9 mouse cellular contexts compared by ENCODE assay signal in the genomic region with DNA sequence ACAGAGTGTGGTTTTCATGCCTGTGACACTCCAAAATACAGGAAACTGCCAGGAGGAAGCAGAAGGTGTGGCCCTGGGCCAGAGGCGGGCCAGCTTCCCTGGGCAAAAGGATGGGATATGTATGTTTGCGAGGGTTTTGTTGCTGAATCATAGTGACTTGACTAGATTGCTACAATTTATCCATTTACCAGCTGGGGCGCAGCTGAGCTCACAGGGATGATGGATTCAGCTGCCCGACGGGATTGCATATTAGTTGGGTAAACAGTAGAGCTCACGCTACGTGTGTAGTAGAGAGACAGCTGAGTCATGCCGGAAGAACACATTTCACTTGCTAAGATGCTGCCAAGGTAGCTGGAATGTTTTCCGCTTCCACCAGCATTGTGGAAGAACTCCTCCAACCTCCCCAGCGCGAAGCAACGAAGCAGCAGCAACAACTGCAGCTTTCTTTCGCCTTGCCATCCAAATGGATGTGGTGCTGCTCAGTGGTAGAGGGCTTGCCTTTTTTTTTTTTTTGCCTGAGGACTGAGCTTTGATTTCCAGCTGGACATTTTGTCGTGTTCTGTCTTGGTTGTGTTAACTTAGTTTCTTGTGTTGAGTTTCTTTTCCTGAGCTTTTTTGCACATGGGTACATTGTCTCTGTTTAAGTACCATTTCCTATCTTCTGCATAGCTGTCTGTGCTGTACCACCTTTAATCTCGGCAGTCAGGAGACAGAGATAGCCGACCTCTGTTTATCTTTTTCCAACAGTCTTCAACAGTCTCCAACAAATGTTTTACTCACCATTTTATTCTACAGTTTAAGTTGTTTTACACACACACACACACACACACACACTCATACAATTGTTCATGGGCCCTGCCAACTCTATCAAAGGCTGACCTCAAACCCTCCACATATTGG. TPM values are rescaled to one million over a fixed set of nuclear protein-coding genes. Genes with fewer than 3 reads are reported as not detected.
A peak's percentile ranks its signal among the peaks of the same experiment; 100 is the strongest.
DNase-seq lines count a peak whose midpoint lies in the region; ATAC-seq and TF ChIP-seq lines count a peak whose summit lies in the region.
"Had no signal": no experiment of that assay in that cellular context is flagged by ENCODE, and none has a peak within 500 bp of the region (broad histone marks: within the 10 kb centered on the region; RNA-seq: fewer than 3 reads in every experiment).

A gene (minus strand): TSS at position 58 of the 900 bp plus-strand sequence.

- no peak within 1 kb of the TSS for H3K27ac ChIP-seq in hindbrain, embryonic 10.5 days
- H3K27ac ChIP-seq in lung, postnatal 0 days (ENCODE audit: low read length) = peak within 1 kb of the TSS; percentile 78
- H3K27ac ChIP-seq: neural tube, embryonic 12.5 days had no signal

- peak; percentile 95 for TF ChIP-seq EP300 in lung, postnatal 0 days (IDR thresholded peaks at IDR 0.05)

- H3K4me2 ChIP-seq in lung, postnatal 0 days (replicated peaks; ENCODE audit: low read depth, low read length) = 0 out of 2 replicates have a peak within 1 kb of the TSS, but pooled peaks have one; percentile 3
- H3K4me2 ChIP-seq: neural tube, embryonic 12.5 days had no signal

- 0 out of 2 replicates have a peak, but pooled peaks cover 2% of the 10 kb centered on the region for H3K4me1 ChIP-seq in hindbrain, embryonic 10.5 days (replicated peaks)
- peaks cover 4% of the 10 kb centered on the region; the same call in 1 of the 2 replicates for H3K4me1 ChIP-seq in lung, postnatal 0 days (ENCODE audit: insufficient read depth, low read depth, low read length)
- H3K4me1 ChIP-seq: neural tube, embryonic 12.5 days had no signal

- in situ Hi-C loops in Patski (cut with MboI; ENCODE audit: low pct_unique_long_range_greater_than_20kb) = no loop called here

- no peaks in the 10 kb centered on the region for H3K9me3 ChIP-seq in hindbrain, embryonic 10.5 days
- H3K9me3 ChIP-seq in lung, postnatal 0 days (ENCODE audit: low read length) = no peaks in the 10 kb centered on the region
- H3K9me3 ChIP-seq: neural tube, embryonic 12.5 days had no signal

- TF ChIP-seq CTCF in Patski (IDR thresholded peaks at IDR 0.05) = peak; percentile 71
- peak; percentile 82 for TF ChIP-seq CTCF in lung, postnatal 0 days (IDR thresholded peaks at IDR 0.05)

- 58% methylated on average over 16 of the region's 16 CpGs for WGBS in hindbrain, embryonic 10.5 days
- WGBS in lung, postnatal 0 days = 10% methylated on average over 16 of the region's 16 CpGs

- ATAC-seq in Patski = peak; percentile 81
- ATAC-seq in lung, postnatal 0 days = peak; percentile 95

- DNase-seq in Patski (ENCODE audit: low read depth, low spot score) = peak; percentile 64
- DNase-seq in c-Kit-positive CD71-positive TER-119-positive erythroid progenitor cells, embryonic 14.5 days (ENCODE audit: low spot score) = peak; percentile 76
- peak; percentile 85 to 90 for DNase-seq in frontal cortex, adult 2 months (ENCODE audit: extremely low spot score in 1 of 2, low spot score in 1 of 2)
- peak; percentile 19 for DNase-seq in hindbrain, embryonic 10.5 days (ENCODE audit: low spot score)
- DNase-seq in layer of hippocampus, postnatal 10 days (ENCODE audit: low spot score in 2 of 2) = peak; percentile 72 to 76
- peak; percentile 98 for DNase-seq in lung, postnatal 0 days (ENCODE audit: low spot score)
- peak; percentile 77 for DNase-seq in right cerebral cortex, postnatal 25 days
- DNase-seq in thymus, adult 18-20 months = no peak

- H3K27me3 ChIP-seq in Patski = no peaks in the 10 kb centered on the region
- H3K27me3 ChIP-seq in hindbrain, embryonic 10.5 days (ENCODE audit: insufficient read depth, poor library complexity, severe bottlenecking) = no peaks in the 10 kb centered on the region
- no peaks in the 10 kb centered on the region for H3K27me3 ChIP-seq in lung, postnatal 0 days (replicated peaks; ENCODE audit: insufficient read depth, low read length)
- H3K27me3 ChIP-seq: neural tube, embryonic 12.5 days had no signal

- CTCF ChIA-PET in Patski (lab: Charles Lee) = interaction anchor here (0.8 to 6.9 kb wide), 11 partner anchors 11 to 100 kb away, joined by 3 to 74 read pairs (median 3); a partner anchor contains a TSS

- H3K36me3 ChIP-seq in hindbrain, embryonic 10.5 days = no peaks in the 10 kb centered on the region
- H3K36me3 ChIP-seq in lung, postnatal 0 days (ENCODE audit: insufficient read depth, low read length) = no peaks in the 10 kb centered on the region
- H3K36me3 ChIP-seq: neural tube, embryonic 12.5 days had no signal

- H3K4me3 ChIP-seq in hindbrain, embryonic 10.5 days = no peak within 1 kb of the TSS
- H3K4me3 ChIP-seq in lung, postnatal 0 days (ENCODE audit: low read depth, low read length) = no peak within 1 kb of the TSS
- H3K4me3 ChIP-seq: neural tube, embryonic 12.5 days had no signal

- POLR2A ChIA-PET in Patski (lab: Charles Lee) = interaction anchor here (0.5 to 3.4 kb wide), 5 partner anchors 8 to 27 kb away, joined by 3 to 21 read pairs (median 4); a partner anchor contains a TSS

- H3K9ac ChIP-seq in lung, postnatal 0 days (replicated peaks; ENCODE audit: low read depth) = no peak within 1 kb of the TSS
- H3K9ac ChIP-seq: neural tube, embryonic 12.5 days had no signal

RNA-seq across cellular contexts. Expression of the gene that starts here (rescaled TPM):
- 379 TPM for polyA plus RNA-seq in Patski (2021)
- 5.1 and 14.7 TPM in 2 replicates for polyA plus RNA-seq in frontal cortex, adult 2 months (2012; rRNA removed)
- 1.3 and 2.1 TPM in 2 replicates for polyA plus RNA-seq in hindbrain, embryonic 10.5 days (2016; fragmentation: Nextera tagmentation; extraction: Ambion mirVana)
- total RNA-seq in layer of hippocampus, postnatal 10 days (2021) = 10 to 100 TPM; 18.5 to 23.6 TPM
- 6.3 and 7.3 TPM in 2 replicates for polyA plus RNA-seq in lung, postnatal 0 days (2015; fragmentation: Nextera tagmentation; extraction: Ambion mirVana)

Comparison
In these comparisons a context has a peak if more than half of its experiments do, and no peak if none do; other contexts are left out.
1. RNA of the gene that starts here (polyA plus RNA-seq): 379 TPM in Patski (single experiment); 6.3 to 7.3 TPM in lung, postnatal 0 days, 5.1 to 14.7 TPM in frontal cortex, adult 2 months and 1.3 to 2.1 TPM in hindbrain, embryonic 10.5 days; every median in the first group is over 10 times any median in the second.
2. DNase-seq: peak in Patski (single experiment), c-Kit-positive CD71-positive TER-119-positive erythroid progenitor cells, embryonic 14.5 days (single experiment), frontal cortex, adult 2 months (2 of 2), hindbrain, embryonic 10.5 days (single experiment), layer of hippocampus, postnatal 10 days (2 of 2), lung, postnatal 0 days (single experiment) and right cerebral cortex, postnatal 25 days (single experiment); none in thymus, adult 18-20 months (0 of 2).